Mouse (Mus musculus) spleen, adult 12 weeks (tissue): ENCODE measurements around the gene Cacng4.

ENCODE experiments used
- DNase-seq: peaks from one replicate; pipeline ENCODE4 v3.0.0; 2022; ENCODE audit warnings: low spot score

Cacng4 gene

DNA sequence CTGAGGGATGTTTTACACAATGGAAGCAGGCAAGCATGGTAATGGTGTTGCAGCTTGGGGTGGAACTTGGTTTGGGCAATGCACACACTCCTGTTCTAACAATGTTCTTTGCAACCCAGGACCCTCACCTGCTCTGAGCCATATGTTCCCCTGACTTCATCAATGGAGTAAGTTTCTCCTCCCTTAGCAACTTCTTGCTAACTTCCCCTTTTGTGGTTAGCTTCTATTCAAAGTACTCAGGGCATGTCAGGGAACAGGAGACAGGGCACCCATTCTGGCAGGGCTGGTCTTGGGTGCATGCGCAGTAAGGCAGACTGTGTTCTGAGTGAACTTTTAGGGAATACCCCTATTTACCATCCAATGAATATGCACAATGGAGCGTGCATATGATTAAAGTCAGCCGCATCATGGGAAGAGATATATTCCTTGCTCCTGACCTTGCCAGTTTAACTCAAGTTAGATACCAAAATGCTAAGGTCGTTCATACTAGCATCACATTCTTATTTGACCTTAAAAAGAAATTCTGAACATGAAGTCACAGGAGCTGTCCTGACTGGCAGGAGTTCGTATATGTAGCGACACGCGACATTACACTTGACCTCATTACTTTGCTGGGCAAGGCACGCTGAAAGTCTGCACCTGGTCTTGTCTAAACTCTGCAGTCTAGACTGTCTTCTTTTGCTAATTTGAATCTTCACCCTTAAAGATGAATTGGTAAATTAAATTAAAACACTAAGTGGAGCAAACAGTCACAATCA, 73.9 kb downstream of the Cacng4 start:
- no peak for DNase-seq

DNA sequence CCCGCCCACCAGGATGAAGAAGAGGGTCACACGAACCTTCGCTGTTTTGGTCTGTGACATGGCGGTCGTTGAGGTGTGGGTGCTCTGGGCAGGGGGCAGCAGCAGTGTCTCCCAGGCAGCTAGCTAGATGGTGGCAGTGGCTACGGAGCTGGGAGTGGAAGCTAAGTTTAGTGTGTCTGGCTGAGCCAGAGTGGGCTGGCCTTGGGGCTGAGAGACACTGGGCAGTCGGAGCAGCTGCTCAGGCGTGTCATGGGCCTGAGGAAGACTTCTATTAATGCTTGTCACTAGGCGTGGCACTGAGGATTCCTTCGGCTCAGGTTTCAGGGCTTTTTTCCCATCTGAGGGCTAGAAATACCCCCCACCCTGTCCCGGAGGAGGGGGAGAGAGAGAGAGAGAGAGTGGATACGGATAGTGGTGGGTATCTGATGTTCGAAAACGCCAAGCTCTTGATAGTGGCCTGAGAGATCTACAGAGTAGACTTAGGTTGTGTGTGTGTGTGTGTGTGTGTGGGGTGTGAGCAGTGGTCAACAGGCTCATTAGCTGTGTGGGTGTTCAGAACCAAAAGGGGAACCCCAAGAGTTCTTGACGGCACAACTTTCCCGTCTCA, 77.9 kb downstream of the Cacng4 start, which contains the start of gene Cacng1:
Cacng1 (minus strand) TSS at position 191 of the 607 bp plus-strand sequence.
- no peak for DNase-seq

DNA sequence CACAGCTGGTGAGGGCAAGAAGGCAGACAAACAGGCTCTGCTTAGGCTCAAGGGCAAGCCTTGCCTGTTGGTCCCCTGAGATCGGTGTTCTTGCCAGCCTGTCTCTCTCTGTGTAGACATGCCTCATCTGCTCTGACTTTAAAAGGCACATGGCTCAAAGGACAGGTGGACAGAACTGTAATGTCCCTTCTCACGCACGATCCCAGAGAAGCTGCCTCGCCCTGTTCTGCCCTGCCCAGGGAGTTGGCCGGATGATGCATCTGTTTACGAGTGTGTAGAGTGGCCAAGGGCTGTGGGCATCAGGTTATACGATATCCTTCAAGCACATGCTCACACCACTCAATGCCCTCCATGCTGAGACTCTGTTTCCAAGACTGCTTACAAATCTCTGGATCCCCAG, 80.0 kb downstream of the Cacng4 start:
- no peak for DNase-seq

DNA sequence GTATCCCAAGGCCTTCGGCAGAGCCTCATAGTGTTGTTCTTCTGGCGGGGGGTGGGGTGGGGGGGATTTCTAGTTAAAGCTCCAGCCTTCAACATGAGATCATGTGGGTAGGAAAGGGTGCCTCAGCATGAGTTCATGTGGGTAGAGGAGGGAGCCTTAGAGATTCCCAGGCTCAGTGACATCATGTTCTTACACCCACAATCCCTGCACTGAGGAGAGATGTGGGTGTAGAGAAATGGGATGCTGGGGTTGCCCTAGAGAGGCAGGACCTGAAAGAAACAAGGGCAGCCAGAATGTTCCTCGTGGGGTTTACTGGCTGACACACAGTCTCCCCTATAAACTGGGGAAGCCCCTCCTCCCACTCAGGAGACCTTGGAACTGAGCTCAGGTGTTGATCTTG, 84.0 kb downstream of the Cacng4 start:
- no peak for DNase-seq

DNA sequence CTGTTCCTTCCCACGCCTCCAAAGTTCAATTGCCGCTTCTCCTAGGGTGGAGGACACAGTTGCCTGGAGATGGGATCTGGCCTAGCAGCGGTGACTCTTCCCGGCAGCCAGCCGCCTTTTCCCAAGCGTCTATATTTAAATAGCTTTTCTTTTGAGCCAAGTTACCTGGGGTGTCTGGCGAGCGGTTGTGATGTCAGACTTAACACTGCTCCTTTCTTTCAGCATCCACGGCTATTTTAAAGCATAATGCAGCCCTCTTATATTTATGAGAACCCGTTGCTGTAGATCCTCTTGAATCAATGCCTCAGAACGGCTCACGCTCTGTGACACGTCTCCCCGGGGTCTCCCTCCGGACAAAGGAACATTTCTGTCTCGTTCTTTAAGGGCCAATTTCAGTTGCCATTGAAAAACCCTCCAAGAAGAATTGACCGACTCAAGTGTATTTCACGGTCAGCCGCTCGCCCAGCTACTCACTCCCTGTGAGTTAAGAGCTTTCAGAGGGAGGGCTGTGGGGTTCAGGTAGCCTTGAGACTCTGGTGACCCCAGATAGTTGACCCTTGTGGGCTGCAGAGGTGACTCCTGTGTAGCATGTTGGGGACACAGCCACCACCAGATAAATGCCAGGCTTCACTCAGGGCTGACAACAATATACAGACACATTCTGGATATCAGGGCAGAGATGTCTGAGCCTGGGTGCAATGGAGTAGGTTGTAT, 86.3 kb downstream of the Cacng4 start:
- DNase-seq = no peak

GRCm38 (mm10) chr11:107705476-107706074, 88.8 kb downstream of the Cacng4 start:
- DNase-seq = no peak

DNA sequence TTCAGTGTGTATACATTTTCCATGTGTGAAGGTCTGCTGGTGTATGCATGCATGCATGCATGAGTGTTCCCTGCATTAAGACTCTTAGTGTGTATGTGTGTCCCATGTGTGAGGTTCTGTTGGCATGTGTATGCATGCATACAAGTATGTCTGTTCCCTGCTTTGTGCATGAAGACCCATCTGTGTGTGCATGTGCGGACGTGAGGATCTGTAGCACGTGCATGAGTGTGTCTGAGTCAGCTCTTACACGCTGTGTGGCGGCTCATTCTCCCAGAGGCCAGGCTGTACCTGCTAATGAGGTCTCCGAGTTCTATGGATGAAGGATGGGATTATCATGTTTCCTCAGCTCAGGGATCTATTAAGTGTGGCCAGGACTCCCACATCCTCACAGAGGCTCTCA, 89.3 kb downstream of the Cacng4 start:
- no peak for DNase-seq

- DNase-seq = no peak
Observed at GRCm38 (mm10) chr11:107703272-107704134, 90.9 kb downstream of the Cacng4 start.

- DNase-seq = no peak
Observed at GRCm38 (mm10) chr11:107699967-107700366, 94.4 kb downstream of the Cacng4 start.

DNA sequence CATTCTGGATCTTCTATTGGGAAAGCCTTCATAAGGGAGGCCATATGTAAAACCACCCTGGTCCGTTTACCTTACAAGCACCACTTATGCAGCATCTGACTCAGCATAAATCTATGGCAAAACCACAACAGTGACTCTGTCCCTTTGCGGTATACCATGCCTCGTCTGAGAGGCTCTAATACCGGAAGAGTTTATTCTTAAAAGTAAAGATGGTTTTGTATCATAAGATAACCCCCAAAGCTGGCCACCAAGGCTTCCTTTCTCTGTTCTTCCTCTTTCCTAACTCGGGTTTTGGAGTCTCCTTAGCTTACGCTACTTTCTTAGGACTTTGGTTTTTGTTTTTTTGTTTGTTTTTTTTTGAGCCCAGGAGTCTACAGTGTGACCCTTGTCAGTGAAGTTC, 101.0 kb downstream of the Cacng4 start:
- no peak for DNase-seq

- no peak for DNase-seq
Observed at GRCm38 (mm10) chr11:107691569-107691968, 102.8 kb downstream of the Cacng4 start.

DNA sequence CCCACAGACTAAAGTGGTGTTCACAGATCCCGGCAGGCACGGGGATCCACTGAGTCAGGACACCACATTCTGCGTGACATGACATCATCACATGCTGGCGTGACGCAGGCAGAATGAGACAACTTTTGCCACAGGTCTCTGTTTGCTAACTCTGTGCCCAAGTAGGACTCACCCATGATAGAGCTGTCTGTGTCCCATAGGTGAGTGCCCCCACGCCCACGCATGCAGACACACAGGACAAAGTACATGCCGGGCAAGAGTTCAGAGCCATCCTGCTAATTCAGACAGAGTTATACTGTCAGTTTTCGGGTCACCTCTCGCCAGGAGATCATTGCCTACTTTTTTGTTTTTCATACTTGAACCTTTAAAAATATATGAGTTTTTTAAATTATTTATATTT, 105.9 kb downstream of the Cacng4 start:
- DNase-seq = no peak

DNA sequence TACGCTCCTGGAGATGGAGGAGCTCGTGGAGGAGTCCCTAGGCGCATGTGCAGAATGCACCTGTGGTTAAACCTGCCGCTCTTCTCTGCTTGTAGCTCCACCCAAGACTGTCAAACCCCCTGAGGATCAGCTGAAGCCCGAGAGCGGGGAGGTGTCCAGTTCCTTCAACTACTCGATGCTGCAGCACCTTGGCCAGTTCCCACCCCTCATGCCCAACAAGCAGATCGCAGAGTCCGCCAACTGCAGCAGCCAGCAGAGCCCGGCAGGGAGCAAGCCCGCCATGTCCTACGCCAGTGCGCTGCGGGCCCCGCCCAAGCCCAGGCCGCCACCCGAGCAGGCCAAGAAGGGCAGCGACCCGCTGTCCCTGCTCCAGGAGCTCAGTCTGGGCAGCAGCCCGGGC, 108.1 kb downstream of the Cacng4 start:
- DNase-seq = no peak

DNA sequence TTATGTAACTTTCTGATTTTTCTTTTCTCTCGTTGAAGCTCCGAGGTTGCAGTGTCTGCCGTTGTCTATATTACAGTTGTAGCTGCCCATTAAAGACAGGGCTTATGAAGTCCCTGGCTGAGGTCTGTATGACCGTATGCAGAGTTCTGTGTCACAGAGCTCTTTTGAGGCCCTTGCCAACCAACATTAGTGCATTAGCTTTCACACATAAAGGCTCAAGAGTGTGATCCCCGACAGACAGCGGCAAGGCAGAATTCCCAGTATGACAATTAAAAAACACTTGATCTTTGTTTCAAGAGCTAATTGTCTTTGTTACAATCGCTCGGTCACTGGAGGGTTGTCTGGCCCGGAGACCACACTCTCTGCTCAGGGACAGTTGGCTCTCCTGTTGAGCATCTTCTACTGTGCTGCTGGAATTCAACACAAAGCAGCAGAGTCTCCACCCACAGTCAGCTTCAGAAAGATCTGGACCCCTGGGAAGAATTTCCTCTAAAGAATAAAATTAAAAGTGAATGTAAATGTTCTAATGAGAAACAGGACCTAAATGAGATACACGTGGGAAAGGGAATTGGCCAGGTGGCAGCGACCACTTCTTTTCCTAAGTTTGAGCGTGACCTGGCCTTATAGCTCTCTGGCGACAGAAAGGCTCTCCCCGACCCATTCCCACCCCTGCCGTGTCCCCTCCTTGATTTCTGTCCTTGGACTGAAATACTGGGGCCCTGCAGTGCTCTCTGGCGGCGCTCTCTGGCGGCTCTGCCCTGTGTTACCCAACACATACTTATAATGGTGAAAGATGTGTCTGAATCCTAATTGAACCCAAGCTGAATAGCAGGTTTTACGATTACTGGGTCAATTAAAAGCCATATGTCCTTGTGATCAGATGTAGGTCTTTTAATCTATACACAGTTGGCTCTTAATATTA, 110.6 kb downstream of the Cacng4 start:
- DNase-seq = no peak

DNA sequence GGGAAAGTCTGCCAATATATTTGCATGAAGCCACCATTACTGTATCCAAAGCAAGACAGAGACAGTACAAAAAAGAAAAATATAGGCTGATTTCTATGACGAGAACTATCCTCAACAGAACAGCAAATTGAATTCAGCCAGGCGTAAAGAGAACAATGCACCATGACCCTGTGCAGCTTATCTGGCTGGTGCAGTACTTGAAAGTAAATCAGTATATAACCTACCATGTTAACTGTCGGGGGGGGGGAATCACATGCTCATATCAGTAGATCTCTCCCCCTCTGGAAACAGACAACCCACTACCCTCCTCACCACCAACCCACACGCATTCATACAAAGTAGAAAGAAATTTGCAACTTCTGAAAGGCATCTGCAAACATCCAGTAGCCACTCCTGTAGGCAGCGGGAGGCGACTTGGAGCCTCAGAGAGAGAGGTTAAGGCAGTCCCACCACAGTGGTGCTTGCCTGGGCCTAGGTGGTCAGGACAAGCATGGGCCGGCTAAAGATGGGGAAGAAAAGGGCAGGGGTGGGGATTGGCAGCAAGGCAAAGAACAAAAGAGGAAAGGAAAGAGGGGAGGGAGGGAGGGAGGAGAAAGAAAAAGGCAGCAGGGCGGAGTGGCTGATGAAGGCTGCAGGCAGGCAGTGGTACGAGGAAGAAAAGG, 111.5 kb downstream of the Cacng4 start:
- no peak for DNase-seq
